Mouse (Mus musculus): ENCODE measurements at regions not wholly inside any gene's neighbourhood (a gene's known extent, or its start where the extent isn't known, plus 50 kb on each side); places are given as distances from the start of the nearest gene placed in this dataset.

DNA sequence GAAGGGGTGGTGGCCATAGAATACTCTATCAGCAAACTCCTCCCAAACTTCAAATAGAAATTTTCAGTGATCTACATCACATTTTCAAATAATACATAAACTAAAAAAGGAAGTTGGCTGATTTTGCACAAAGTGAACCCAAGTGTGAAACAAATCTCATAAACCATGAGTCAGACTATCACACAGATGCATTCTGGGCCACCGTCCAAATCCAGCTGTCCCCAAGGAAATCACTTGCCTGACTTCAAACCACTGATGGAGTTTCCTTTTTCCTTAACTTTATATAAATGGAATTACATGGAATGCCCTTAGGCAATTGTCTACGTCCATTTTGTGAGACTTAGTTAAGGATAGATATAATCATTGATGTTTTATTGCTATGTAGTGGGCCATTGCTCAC, 702.8 kb downstream of the Hs3st4 start:
- TF ChIP-seq CTCF (IDR thresholded peaks at IDR 0.05; ENCODE audit: extremely low read depth, insufficient read length, insufficient replicate concordance, low read depth, low read length) (no peak), POLR2A (IDR thresholded peaks at IDR 0.05; ENCODE audit: low read depth, low read length) (no peak)
